ENCODE assay signal across 8 mouse cellular contexts in genomic region chr5:49975971-49976370, GRCm38 (mm10).
A peak's percentile ranks its signal among the peaks of the same experiment; 100 is the strongest.
DNase-seq lines count a peak whose midpoint lies in the region; ATAC-seq lines count a peak whose summit lies in the region.

No protein-coding gene starts in this region.

- no peaks in the 10 kb centered on the region for H3K27me3 ChIP-seq in kidney, embryonic 14.5 days (ENCODE audit: control insufficient read depth, insufficient read depth, low read length)
- no peaks in the 10 kb centered on the region for H3K27me3 ChIP-seq in limb, embryonic 11.5 days (ENCODE audit: control insufficient read depth, insufficient read depth, low read length)

- 66% methylated on average over 2 of the region's 2 CpGs for WGBS in kidney, embryonic 14.5 days
- WGBS in limb, embryonic 11.5 days: 62% methylated on average over 2 of the region's 2 CpGs

- peaks cover 26% of the 10 kb centered on the region; the same call in 1 of the 2 replicates for H3K36me3 ChIP-seq in kidney, embryonic 14.5 days (ENCODE audit: control insufficient read depth, insufficient read depth, low read length)
- H3K36me3 ChIP-seq in limb, embryonic 11.5 days (ENCODE audit: control insufficient read depth, insufficient read depth, low read length): peaks cover 10% of the 10 kb centered on the region

- peak; percentile 87 for DNase-seq in 3T3-L1 (ENCODE audit: low read depth, low spot score)
- DNase-seq in MEL-GATA-1-ER (ENCODE audit: extremely low read depth, low read depth): peak; percentile 36
- DNase-seq in cerebellum, adult 8-10 months: peak; percentile 60
- DNase-seq in frontal cortex, adult 2 months (ENCODE audit: extremely low spot score in 1 of 2, low spot score in 1 of 2): peak; percentile 49 to 92
- DNase-seq in limb, embryonic 11.5 days (ENCODE audit: low spot score): peak; percentile 71
- peak; percentile 56 for DNase-seq in naive thymus-derived CD4-positive, alpha-beta T cell, adult 2 months (ENCODE audit: low read depth)

- no peak overlapping the region for H3K27ac ChIP-seq in kidney, embryonic 14.5 days (ENCODE audit: low read depth, low read length)
- H3K27ac ChIP-seq in limb, embryonic 11.5 days (replicated peaks; ENCODE audit: low read depth, low read length): no peak overlapping the region

- no peaks in the 10 kb centered on the region for H3K9me3 ChIP-seq in kidney, embryonic 14.5 days (ENCODE audit: control insufficient read depth, low read length)
- no peaks in the 10 kb centered on the region for H3K9me3 ChIP-seq in limb, embryonic 11.5 days (ENCODE audit: control insufficient read depth, low read length)

- no peaks in the 10 kb centered on the region for H3K4me1 ChIP-seq in kidney, embryonic 14.5 days (ENCODE audit: control insufficient read depth, insufficient read depth, low read length)
- H3K4me1 ChIP-seq in limb, embryonic 11.5 days (ENCODE audit: control insufficient read depth, insufficient read depth, low read length): no peaks in the 10 kb centered on the region

- H3K4me2 ChIP-seq in kidney, embryonic 14.5 days (replicated peaks; ENCODE audit: low read depth, low read length): no peak overlapping the region
- no peak overlapping the region for H3K4me2 ChIP-seq in limb, embryonic 11.5 days (ENCODE audit: low read depth, severe bottlenecking)

- H3K9ac ChIP-seq in kidney, embryonic 14.5 days (ENCODE audit: low read depth, low read length): no peak overlapping the region
- H3K9ac ChIP-seq in limb, embryonic 11.5 days (ENCODE audit: low read length): no peak overlapping the region

- H3K4me3 ChIP-seq in kidney, embryonic 14.5 days (ENCODE audit: low read length): no peak overlapping the region
- H3K4me3 ChIP-seq in limb, embryonic 11.5 days (ENCODE audit: low read depth, low read length): no peak overlapping the region

- 0 out of 2 replicates have a peak, but pooled peaks have one; percentile 36 for ATAC-seq in kidney, embryonic 14.5 days (ENCODE audit: low FRiP score, low TSS enrichment)
- ATAC-seq in limb, embryonic 11.5 days (ENCODE audit: insufficient number of reproducible peaks, low FRiP score, low TSS enrichment, low read depth): no peak
- ATAC-seq in monocyte, adult 5-6 weeks (replicated peaks; ENCODE audit: insufficient number of reproducible peaks, low FRiP score, low TSS enrichment, poor library complexity, severe bottlenecking): no peak

Comparison
In these comparisons a context has a peak if more than half of its experiments do, and no peak if none do; other contexts are left out.
1. DNase-seq: peak in every context shown above with its lines; median percentile 87 in 3T3-L1; 71 in limb, embryonic 11.5 days; 70 in frontal cortex, adult 2 months; 60 in cerebellum, adult 8-10 months; 56 in naive thymus-derived CD4-positive, alpha-beta T cell, adult 2 months; 36 in MEL-GATA-1-ER.